Mouse (Mus musculus) kidney, adult 8-10 months (tissue): ENCODE data around the gene Utp20.

Source experiments
- DNase-seq, 2 experiments: peaks; one replicate each; pipeline ENCODE4 v3.0.0; 2022

The Utp20 gene

GRCm38 (mm10) chr10:88715621-88716020 lies 111.0 kb downstream of the Utp20 start:
- DNase-seq = no peak

- DNase-seq = no peak
Observed at GRCm38 (mm10) chr10:88714744-88715143, 111.9 kb downstream of the Utp20 start.

DNA sequence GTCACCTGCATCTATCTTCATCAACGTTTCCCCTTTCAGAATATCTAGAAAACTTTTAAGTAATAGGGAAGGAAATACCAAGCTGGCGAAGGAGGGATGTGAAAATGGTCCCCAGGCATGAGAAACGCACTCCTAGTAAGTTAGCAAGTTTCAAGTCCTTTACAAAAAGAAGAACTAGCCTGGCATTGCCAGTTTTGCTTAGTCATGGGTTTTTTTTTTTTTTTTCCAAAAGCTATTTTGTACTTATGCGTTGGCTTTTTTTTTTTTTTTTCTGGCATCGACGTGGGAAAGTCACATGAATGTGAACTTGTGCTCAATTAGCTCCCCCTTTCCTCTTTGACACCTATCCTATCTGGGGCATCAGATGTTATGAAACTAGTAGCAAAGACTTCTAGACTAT lies 114.2 kb downstream of the Utp20 start:
- DNase-seq = no peak

GRCm38 (mm10) chr10:88708671-88709523 lies 117.7 kb downstream of the Utp20 start:
- DNase-seq = no peak

DNA sequence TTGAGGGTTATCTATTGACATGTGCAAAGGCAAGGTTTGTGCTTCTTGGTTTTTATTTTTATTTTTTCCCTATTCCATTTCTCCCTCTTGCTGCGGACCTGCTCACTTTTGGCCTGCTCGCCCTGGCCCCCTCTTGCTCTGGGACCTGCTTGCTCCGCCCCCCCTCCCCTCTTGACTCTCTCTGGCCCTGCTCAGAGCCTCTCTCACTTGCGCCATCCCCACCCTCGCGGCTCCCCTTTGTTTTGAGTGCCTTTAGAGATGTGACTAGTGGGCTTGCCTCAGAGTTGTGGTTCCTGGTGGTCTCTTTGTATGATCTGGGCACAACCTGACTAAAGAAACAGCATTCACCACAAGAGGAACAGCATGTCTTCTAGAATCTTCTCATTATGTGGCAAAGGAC lies 125.7 kb downstream of the Utp20 start:
- no peak for DNase-seq
